Mouse (Mus musculus) midbrain, embryonic 12.5 days (tissue): ENCODE data around the gene Ppp1r8. TPM values are rescaled to one million over a fixed set of nuclear protein-coding genes. Genes with fewer than 3 reads are reported as not detected.

ENCODE experiments used
- ATAC-seq: fragments of 200-750 bp; cut with Nextera tagmentation; 2 replicates; pipeline ENCODE4 v1.8.0; 2017; ENCODE audit warnings: low read depth, moderate TSS enrichment, moderate library complexity; ENCODE audit not compliant: low FRiP score
- H3K27ac ChIP-seq: fragments of 300-500 bp; sonication (generic); replicated peaks from 2 replicates; pipeline ENCODE4 v1.5.1; 2016; ENCODE audit warnings: mild to moderate bottlenecking
- H3K27me3 ChIP-seq: fragments of 300-500 bp; sonication (generic); 2 replicates; pipeline ENCODE4 v1.6.1; 2016; ENCODE audit warnings: mild to moderate bottlenecking
- H3K36me3 ChIP-seq: fragments of 300-500 bp; sonication (generic); 2 replicates; pipeline ENCODE4 v1.6.1; 2016
- H3K4me1 ChIP-seq: fragments of 300-500 bp; sonication (generic); 2 replicates; pipeline ENCODE4 v1.6.1; 2016
- H3K4me2 ChIP-seq: fragments of 300-500 bp; sonication (generic); replicated peaks from 2 replicates; pipeline ENCODE4 v1.6.1; 2016; ENCODE audit warnings: mild to moderate bottlenecking, moderate library complexity
- H3K4me3 ChIP-seq: fragments of 300-500 bp; sonication (generic); 2 replicates; pipeline ENCODE4 v1.5.1; 2016; ENCODE audit warnings: mild to moderate bottlenecking
- H3K9ac ChIP-seq: fragments of 300-500 bp; sonication (generic); replicated peaks from 2 replicates; pipeline ENCODE4 v1.6.1; 2016; ENCODE audit warnings: mild to moderate bottlenecking, moderate library complexity
- H3K9me3 ChIP-seq: fragments of 300-500 bp; sonication (generic); 2 replicates; pipeline ENCODE4 v1.6.1; 2016; ENCODE audit warnings: mild to moderate bottlenecking
- WGBS: fragments of 180-500 bp; shearing (Covaris S2); methylation state at CpG from one replicate; pipeline ENCODE4 v1.1.7; 2016; 5-methylcytosine and 5-hydroxymethylcytosine counted together
- polyA plus RNA-seq: library from polyadenylated mRNA; unstranded; fragments of >200 nt; fragmentation: Nextera tagmentation; extraction: Ambion mirVana; gene quantifications from 2 replicates; pipeline ENCODE4 v1.2.1, GENCODE M21; 2016

Ppp1r8 gene
- polyA plus RNA-seq, 1 experiment from 2014 or later = 67.1 TPM

DNA sequence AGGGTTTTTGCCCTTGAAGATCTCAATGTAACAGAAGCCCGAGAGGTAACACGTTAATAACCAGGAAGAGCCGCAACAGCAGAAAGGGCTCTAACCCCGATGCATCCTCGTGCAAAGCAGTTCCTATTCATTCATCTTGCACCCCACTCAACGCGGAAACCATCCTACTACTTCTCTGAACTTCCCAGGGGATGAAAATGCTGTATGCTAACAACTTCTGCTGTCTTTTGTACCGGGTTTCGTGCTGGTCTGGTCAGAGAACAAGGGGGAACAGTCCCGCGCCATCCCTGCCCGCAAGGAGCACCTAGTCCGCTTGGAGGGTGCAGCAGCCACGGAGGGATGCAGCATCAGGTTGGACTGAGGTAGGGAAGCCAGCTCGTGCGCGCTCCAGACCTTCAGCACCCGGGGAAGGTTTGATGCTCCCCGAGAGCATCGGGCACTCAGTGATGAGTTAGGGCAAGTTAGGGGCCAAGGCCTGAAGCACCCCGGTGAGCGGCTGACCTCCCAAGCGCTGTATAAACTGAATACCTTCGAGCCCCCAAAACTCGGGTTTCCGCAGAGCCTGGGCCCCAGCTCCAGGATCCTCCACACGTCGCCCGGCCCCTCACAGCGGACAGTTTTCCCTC is 575 bp downstream of the Ppp1r8 start:
- no peaks in the 10 kb centered on the region for H3K27me3 ChIP-seq
- peak; percentile 52; the same call in 1 of the 2 replicates for ATAC-seq
- peaks cover 17% of the 10 kb centered on the region for H3K4me1 ChIP-seq
- H3K4me2 ChIP-seq = peak overlapping the region; percentile 74
- no peaks in the 10 kb centered on the region for H3K9me3 ChIP-seq
- peak overlapping the region; percentile 98 for H3K9ac ChIP-seq
- H3K36me3 ChIP-seq = peaks cover 31% of the 10 kb centered on the region
- H3K27ac ChIP-seq = peak overlapping the region; percentile 88
- under 1% methylated on average over 30 of the region's 30 CpGs for WGBS
- H3K4me3 ChIP-seq = peak overlapping the region; percentile 93

DNA sequence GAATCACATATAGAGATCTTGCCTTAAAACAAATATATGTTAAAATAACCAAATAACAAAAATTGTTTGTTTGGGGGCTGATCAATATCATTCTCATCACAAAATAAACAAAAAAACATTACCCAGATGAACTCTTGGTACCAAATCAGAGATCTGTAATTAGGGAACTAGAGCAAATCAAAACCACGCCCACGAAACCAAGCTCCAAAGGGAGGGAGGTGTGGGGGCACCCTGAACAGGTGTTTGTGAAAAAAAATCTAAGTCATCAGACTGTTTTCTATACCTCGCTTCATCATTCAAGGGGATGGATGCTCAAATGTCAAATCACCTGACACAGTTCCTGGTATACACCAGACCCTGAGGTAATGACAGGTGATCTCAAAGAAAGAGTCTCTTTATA is 1.5 kb downstream of the Ppp1r8 start:
- Histone ChIP-seq H3K27ac (0 out of 2 replicates have a peak overlapping the region, but pooled peaks have one; percentile 88), H3K4me1 (peaks cover 17% of the 10 kb centered on the region), H3K4me2 (peak overlapping the region; percentile 74), H3K4me3 (peak overlapping the region; percentile 93), H3K9ac (peak overlapping the region; percentile 98), H3K9me3 (no peaks in the 10 kb centered on the region), H3K27me3 (no peaks in the 10 kb centered on the region), H3K36me3 (peaks cover 40% of the 10 kb centered on the region)
- no peak for ATAC-seq
- 93% methylated on average over 3 of the region's 3 CpGs for WGBS

DNA sequence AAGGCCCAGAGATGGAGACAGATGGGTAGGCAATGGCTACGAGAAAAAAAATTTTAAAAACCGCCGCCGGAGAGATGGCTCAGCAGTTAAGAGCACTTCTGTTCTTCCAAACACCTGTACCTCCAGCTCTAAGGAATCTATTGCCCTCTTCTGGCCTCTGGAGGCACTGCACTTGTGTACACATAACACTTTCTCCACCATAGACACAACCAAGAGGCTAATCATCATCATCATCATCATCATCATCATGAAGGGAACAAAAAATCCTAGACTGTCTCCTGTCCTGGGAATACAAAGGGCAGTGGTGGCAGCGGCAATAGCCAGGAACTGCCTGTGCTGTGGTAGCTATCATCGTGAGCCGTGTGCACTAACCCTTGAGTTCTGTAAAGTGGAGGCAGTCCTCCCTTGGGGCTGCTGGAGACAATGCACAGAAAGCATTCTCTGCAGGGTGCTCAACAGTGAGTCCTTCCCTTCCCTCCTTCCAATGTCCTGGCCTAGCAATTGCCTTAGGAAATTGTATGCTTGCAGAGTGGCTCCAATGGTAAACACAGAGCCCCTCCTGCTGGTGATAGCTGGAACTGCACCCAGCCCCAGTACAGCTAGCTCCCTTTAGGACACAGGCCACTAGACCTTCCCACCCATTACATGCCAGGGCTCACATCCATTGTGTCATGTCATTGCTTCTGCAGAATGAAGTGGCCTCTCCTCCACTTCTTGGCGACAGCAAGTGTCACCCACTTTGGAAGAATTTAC is 19.2 kb downstream of the Ppp1r8 start:
- H3K4me2 ChIP-seq = no peak overlapping the region
- WGBS = 74% methylated on average over 8 of the region's 8 CpGs
- no peak for ATAC-seq
- H3K9me3 ChIP-seq = peaks cover 16% of the 10 kb centered on the region; the same call in 1 of the 2 replicates
- H3K27me3 ChIP-seq = no peaks in the 10 kb centered on the region
- no peak overlapping the region for H3K4me3 ChIP-seq
- no peak overlapping the region for H3K9ac ChIP-seq
- no peaks in the 10 kb centered on the region for H3K4me1 ChIP-seq
- peaks cover 41% of the 10 kb centered on the region for H3K36me3 ChIP-seq
- H3K27ac ChIP-seq = no peak overlapping the region

DNA sequence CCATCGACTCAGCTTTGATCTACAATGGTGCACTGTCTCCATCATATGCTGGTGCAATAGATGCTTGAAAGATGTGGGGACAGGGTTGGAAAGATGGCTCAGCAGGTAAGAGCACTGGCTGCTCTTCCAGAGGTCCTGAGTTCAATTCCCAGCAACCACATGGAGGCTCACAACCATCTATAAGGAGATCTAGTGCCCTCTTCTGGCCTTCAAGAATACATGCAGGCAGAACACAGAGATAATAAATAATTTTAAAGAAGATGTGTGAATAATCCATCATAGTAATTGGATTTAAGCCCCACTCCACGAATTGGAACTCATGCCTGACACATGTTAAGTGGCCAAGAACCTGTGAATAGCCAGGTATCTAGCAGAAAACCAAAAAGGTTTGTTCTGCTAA is 24.5 kb downstream of the Ppp1r8 start:
- ATAC-seq = no peak

DNA sequence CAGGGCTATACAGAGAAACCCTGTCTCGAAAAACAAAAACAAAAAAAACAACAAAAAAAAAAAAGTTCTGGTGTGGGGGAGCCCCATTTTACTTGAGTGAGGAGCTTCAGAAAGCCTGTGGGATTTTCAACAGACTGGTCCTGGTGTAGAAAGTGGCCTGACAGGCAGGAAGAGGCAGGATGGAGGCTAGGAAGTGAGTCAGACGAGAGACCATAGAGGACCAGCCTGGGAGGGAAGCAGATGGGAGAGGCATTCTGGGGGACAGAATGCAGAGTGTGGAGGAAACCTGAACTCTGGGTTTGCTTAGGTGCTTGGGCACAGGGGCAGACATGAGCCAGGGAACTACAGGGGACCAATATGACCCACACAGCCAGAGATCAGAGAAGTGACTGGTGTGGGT is 26.1 kb downstream of the Ppp1r8 start:
- Histone ChIP-seq H3K9me3 (peaks cover 16% of the 10 kb centered on the region; the same call in 1 of the 2 replicates), H3K4me1 (no peaks in the 10 kb centered on the region), H3K36me3 (no peaks in the 10 kb centered on the region), H3K9ac (no peak overlapping the region), H3K27ac (no peak overlapping the region), H3K27me3 (no peaks in the 10 kb centered on the region), H3K4me3 (no peak overlapping the region), H3K4me2 (no peak overlapping the region)
- 69% methylated on average over 2 of the region's 2 CpGs for WGBS
- ATAC-seq = no peak

More for the DNA sequence above, 24.5 kb downstream of the Ppp1r8 start:
- no peaks in the 10 kb centered on the region for H3K27me3 ChIP-seq
- H3K36me3 ChIP-seq = no peaks in the 10 kb centered on the region
- H3K27ac ChIP-seq = no peak overlapping the region
- H3K9me3 ChIP-seq = peaks cover 16% of the 10 kb centered on the region; the same call in 1 of the 2 replicates
- no peaks in the 10 kb centered on the region for H3K4me1 ChIP-seq
- 51% methylated on average over 2 of the region's 2 CpGs for WGBS
- no peak overlapping the region for H3K4me2 ChIP-seq
- H3K9ac ChIP-seq = no peak overlapping the region
- H3K4me3 ChIP-seq = no peak overlapping the region

DNA sequence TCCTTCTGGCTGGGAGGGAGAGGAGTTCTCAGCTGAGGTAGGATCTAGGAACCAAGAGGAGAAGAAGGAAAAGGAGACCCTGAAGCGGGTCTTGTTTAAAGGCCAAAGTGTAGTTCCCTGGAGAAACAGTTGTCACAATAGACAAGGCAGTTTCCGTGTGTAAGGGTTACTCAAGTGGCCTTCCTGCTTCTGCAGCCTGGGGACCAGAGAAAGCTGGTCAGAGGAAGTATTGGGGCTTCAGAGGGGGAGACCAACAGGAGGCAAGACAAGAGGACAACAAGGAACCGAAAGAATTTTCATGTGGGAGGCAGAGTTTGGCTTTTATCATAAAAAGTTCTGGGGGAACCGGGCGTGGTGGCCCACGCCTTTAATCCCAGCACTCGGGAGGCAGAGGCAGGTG is 26.6 kb downstream of the Ppp1r8 start:
- no peak overlapping the region for H3K4me3 ChIP-seq
- 86% methylated on average over 7 of the region's 7 CpGs for WGBS
- H3K9ac ChIP-seq = no peak overlapping the region

DNA sequence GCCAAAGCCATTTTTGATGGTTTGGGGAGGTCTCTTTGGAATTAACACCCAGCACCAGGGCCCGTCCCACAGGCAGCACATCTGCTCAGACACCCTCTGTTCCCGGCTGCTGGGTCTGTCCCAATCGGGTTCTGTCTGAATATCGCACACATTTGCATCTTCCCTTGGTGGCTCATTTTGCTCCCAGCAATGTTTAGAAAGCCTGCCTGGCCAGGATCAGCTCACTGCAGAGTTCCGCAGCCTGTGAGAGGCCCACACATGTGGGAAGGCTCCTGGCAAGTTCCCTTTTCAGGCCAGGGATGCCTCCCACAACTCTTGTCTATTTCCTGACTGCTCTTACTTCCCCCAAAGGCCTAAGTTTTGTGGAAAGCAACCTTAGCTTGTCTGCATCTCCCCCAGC is 33.3 kb downstream of the Ppp1r8 start:
- ATAC-seq = no peak
- no peaks in the 10 kb centered on the region for H3K4me1 ChIP-seq
- H3K27me3 ChIP-seq = no peaks in the 10 kb centered on the region
- H3K36me3 ChIP-seq = no peaks in the 10 kb centered on the region
- H3K9me3 ChIP-seq = no peaks in the 10 kb centered on the region
- no peak overlapping the region for H3K9ac ChIP-seq
- H3K4me3 ChIP-seq = no peak overlapping the region
- H3K27ac ChIP-seq = no peak overlapping the region
- no peak overlapping the region for H3K4me2 ChIP-seq
- 92% methylated on average over 5 of the region's 5 CpGs for WGBS

More for the DNA sequence above, 26.6 kb downstream of the Ppp1r8 start:
- Histone ChIP-seq H3K36me3 (no peaks in the 10 kb centered on the region), H3K4me1 (no peaks in the 10 kb centered on the region), H3K4me2 (no peak overlapping the region), H3K27me3 (no peaks in the 10 kb centered on the region), H3K9me3 (peaks cover 16% of the 10 kb centered on the region; the same call in 1 of the 2 replicates), H3K27ac (no peak overlapping the region)
- ATAC-seq = no peak

DNA sequence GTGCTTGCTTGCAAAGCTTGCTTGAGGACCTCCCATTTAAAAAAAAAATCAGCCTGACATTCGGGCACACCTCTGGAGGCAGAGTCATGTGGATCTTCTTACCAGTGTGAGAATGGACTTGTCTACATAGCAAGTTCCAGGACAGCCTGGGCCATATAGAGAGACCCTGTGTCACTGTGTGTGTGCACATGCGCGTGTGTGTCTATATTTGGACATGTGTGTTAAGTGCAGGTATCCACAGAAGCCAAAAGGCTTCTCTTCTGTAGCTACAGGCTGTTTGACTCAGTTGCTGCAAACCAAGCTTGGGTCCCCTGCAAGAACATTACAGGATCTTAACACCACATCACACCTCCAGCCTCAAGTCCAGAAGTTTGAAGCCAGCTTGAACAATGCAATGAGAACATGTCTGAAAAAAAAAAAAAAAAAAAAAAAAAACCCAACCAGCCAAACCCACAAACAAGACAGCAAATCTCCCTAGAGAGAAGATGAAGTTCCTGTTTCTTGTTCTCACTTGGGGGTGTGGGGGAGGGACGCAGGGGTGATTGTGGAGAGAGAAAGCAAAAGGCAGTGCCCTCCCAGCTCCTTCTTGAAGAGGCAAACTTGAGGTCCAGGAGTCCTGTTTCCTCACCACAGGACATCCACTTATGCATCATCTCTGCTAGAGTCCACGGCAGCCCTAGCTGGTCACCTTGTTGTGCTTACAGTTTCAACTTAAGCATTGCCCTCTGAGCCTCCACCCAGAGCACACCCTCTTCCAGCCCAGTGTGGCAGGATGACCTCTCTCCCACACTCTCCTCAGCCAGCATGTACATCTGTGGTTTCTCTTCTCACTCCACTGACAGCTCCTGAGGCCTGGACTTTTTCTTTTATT is 35.0 kb downstream of the Ppp1r8 start:
- no peak for ATAC-seq
- Histone ChIP-seq H3K4me2 (no peak overlapping the region), H3K27me3 (no peaks in the 10 kb centered on the region), H3K4me1 (no peaks in the 10 kb centered on the region), H3K27ac (no peak overlapping the region), H3K9me3 (no peaks in the 10 kb centered on the region), H3K9ac (no peak overlapping the region), H3K36me3 (no peaks in the 10 kb centered on the region), H3K4me3 (no peak overlapping the region)
- 82% methylated on average over 5 of the region's 5 CpGs for WGBS

DNA sequence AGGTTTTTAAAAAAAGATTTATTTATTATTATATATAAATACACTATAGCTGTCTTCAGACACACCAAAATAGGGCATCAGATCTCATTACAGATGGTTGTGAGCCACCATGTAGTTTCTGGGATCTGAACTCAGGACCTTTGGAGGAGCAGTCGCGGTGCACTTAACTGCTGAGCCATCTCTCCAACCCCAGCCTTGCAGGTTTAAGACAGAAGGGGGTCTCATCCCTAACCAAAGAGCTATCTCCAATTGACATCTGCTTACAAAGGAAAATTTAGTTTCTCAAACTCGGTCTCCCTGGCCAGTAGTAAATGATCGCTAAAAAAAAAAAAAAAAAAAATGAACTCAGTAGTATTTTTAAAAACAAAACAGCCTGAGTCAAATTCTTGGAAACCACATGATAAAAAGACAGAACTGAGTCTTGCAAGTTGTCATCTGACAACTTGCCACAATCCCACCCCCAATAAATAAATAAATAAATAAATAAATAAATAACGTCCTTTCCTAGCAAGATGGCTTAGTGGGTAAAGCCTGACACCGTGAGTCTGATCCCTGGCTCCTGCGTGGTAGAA is 36.3 kb downstream of the Ppp1r8 start:
- Histone ChIP-seq H3K4me3 (no peak overlapping the region), H3K36me3 (no peaks in the 10 kb centered on the region), H3K27me3 (no peaks in the 10 kb centered on the region), H3K9me3 (no peaks in the 10 kb centered on the region), H3K9ac (no peak overlapping the region), H3K4me1 (no peaks in the 10 kb centered on the region), H3K27ac (no peak overlapping the region), H3K4me2 (no peak overlapping the region)
- 91% methylated on average over 7 of the region's 7 CpGs for WGBS
- no peak for ATAC-seq

DNA sequence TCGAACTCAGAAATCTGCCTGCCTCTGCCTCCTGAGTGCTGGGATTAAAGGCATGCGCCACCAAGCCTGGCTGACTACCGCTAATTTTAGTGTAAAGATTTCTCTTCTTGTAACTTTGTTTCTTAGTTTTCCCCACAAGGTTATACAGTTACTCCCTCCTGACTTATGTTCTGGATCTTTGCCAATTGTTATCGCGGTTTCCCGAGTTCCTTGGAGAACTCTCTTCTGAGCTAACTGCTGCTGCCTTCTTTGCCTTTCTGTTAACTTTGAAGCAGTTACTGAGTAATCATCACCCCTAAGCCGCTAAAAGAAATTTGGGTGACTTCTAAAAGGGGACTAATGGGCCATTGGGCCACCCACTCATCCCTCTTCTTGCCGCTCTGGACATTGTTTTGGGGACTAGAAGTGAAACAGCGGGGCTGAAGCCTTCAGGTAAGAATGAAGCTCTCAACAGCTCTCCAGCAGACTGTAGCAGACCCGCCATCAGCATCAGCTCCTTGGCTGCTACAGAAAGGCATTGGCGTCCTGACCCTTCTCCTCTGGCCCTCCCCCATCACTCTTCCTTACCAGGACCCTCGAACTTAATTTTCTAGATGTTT is 37.3 kb downstream of the Ppp1r8 start:
- Histone ChIP-seq H3K4me2 (no peak overlapping the region), H3K27me3 (no peaks in the 10 kb centered on the region), H3K4me1 (no peaks in the 10 kb centered on the region), H3K9ac (no peak overlapping the region), H3K9me3 (no peaks in the 10 kb centered on the region), H3K4me3 (no peak overlapping the region), H3K27ac (no peak overlapping the region), H3K36me3 (no peaks in the 10 kb centered on the region)
- WGBS = 89% methylated on average over 12 of the region's 12 CpGs
- no peak for ATAC-seq

DNA sequence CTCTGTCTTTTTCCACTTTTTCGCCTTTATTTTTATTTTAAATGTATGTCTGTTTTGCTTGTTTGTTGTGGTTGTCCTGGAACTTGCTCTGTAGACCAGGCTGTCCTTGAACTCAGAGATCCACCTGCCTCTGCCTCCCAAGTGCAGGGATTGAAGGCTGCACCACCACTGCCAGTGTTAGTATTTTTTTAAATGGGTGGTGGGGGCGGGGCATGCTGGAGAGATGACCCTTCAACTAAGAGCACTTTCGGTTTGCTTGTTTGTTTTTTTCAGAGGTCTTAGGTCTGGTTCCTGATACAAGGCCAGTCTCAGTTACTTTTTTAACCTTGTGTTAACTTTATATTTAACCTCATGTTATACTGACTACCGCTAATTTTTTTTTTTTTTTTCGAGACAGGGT is 37.8 kb downstream of the Ppp1r8 start:
- H3K4me1 ChIP-seq = no peaks in the 10 kb centered on the region
- no peak overlapping the region for H3K9ac ChIP-seq
- H3K36me3 ChIP-seq = no peaks in the 10 kb centered on the region
- H3K27me3 ChIP-seq = no peaks in the 10 kb centered on the region
- no peak overlapping the region for H3K4me3 ChIP-seq
- ATAC-seq = no peak
- no peak overlapping the region for H3K4me2 ChIP-seq
- H3K27ac ChIP-seq = no peak overlapping the region
- 85% methylated on average over 5 of the region's 5 CpGs for WGBS
- H3K9me3 ChIP-seq = no peaks in the 10 kb centered on the region
